Mouse (Mus musculus) left cerebral cortex, postnatal 4 days (tissue): Measurements from ENCODE around the gene Aig1. TPM values are rescaled to one million over a fixed set of nuclear protein-coding genes. Genes with fewer than 3 reads are reported as not detected.
"Not testable (repeated sequence)": the region's sequence is repeated elsewhere in the genome, so short reads cannot be mapped to it uniquely, and the experiment has no call there.

ENCODE experiments used
- DNase-seq: peaks from one replicate; pipeline ENCODE4 v3.0.0-alpha.2; 2022
- intact Hi-C: fragments of 180-260 bp; cut with DNase I; formaldehyde crosslinking; loops from one replicate; pipeline ENCODE4 v1.15.1; 2025
- total RNA-seq, 2 experiments: library from RNA; stranded (reverse); gene quantifications; 2 replicates each; pipeline ENCODE4 v1.2.3; 2021

Aig1 gene
- total RNA-seq = 10 to 100 TPM; 62.3 to 66.2 TPM

DNA sequence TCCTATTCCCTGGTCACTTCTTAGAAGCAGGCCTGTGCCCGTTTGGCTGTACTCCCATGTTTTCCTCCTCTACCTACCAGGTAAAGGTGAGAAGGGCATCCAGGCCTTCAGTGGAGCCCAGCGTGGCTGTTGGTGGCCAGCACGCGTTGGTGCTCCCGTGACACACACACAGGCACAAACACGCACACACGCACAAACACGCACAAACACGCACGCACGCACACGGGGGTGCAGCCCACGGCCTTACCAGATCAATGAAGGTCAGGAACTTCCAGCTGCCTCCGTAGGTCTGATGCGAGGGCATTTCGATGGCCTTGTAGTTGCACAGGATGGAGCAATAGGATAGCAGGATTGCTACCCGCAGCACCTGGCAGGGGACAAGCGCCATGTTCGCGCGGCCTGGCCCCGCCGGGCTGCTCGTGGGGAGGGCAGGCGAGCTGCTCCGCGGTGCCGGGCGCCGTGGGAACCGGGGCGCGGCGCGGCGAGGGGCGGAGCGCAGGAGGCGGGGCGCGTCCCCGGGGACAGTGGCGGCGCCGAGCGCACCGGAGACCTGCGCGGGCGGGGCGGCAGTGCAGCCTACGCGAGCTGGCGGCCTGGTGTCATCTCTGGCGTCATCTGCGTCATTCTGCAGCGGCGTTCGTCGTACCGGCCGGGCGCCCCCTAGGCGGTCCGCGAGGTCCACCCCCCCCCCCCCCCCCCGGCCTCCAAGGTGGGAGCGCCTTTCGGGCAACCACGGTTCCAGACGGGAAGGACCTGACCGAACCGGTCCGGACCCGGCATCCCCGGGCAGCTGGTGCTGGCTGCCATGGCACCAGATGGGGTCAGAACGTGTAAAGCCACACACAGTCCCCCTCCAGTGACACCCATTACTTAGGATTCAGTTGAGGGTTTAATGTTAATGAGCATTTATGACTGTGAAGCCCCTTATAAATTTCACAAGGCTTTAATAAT, at the start of gene Aig1:
Gene Aig1, minus strand, starts transcription at position 610 of the 951 bp plus-strand sequence.
- intact Hi-C loops = loop anchor here (5.0 to 10.0 kb wide), 2 partner anchors 94 to 304 kb away; no protein-coding TSS in a partner anchor
- peak; percentile 70 for DNase-seq

DNA sequence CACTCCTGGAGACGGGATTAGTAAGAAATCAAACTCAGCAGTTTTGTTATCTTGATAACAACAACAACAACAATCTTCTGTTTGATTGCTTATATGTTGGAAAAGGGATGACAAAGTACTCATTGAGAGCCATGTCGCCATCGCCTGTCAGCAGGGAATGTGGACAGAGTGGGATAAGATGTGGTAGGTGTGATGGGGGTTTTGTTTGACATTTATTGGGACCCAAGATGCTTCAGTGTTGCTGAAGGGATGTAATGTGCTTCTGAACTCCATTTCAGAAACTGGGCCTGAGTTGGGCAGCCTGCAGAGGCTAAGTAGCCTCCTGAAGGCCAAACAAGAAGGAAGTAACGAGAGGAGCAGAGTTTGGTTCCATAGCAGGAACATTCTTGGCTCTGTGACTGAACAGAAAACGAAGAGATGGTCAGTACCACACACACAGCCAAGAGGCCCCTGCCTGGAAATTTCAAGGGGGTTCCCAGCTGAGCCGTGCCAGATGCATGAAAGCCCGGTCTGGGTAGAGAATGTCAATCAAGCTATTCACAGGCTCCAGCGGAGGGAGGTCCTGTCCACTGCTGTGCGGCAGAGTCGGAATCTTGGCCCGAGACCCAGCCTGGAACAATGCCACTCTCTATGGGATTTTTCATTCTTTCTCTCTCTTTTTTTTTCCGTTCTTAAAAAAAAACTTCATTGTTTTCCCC, 48.0 kb upstream of the Aig1 start:
- intact Hi-C loops = no loop called here
- peak; percentile 69 for DNase-seq

DNA sequence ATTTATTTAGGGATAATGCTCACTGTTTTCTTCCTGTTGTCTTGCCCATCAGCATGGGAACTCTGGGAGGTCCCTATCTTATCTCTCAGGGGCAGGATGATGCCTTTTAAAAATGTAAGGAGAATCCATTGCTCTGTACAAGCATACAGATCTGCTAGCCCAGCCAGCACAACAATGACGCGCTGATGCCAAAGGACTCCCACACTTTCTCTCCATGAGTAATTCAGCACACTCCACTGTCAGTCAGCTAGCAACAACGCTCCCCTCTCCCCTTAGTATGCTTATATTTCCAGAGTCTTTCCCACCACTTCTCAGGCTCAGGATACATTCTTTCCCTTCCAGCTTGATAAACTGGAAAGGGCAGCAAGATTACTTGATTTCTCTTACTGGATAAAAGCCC, 46.4 kb upstream of the Aig1 start:
- intact Hi-C loops = no loop called here
- no peak for DNase-seq

DNA sequence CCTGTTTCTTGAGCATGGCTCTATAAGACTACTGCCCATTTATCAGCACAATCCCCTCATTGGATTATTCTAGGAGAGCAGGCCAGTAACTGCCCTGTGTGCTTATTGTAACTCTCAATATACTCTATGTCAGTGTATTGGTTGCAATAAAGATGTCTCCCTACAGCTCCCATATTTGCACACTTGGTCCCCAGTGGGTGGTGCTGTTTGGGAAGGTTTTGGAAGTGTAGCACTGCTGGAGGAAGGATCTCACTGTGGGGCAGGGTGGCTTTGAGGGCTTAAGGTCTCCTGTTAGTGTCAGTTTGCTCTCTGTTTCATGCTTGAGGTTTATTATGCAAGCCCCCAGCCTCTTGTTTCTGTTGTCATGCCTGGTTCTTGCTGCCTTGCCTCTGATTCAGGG, 44.9 kb upstream of the Aig1 start:
- peak; percentile 4 for DNase-seq
- intact Hi-C loops = no loop called here

DNA sequence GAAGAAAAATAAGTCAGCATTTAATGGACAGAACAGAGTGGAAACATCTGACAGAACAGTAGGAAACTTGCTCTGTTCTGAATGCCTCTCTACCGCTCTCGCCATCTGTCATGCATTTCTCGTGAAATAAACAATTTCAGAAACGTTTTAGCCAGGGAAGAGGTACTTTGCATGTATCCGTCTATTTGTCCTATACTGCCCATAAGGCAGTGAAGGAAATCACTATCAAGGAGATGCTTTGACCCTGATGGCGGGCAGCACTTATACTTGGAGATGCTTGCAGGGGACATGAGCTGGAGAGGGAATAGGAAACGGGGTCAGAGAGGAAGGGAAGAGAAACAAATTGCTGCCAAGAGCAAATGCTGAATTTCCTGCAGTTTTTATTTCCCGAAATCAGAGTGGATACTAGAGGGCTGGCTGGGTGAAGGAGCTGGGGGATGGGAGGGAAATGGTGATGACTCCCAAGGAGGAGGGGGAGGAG, 37.5 kb upstream of the Aig1 start:
- intact Hi-C loops = no loop called here
- peak; percentile 2 for DNase-seq

DNA sequence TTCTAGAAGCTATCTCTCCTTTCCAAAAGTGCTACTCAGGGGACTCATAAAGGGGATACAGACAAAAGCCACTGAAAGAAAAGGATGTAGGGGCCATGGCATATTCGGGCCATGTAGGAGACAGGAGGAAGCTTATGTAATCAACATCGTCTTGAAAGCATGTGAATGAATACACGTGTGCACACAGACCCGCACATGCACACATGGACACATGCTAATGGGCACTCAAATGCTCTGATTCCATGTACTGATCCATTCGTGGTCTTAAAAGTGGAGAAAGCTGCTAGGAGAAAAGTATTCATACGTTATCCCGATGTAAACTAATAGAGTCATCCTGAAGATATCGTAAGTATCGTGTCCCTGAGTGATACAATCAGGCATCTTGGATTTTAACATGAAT, 36.8 kb upstream of the Aig1 start:
- intact Hi-C loops = no loop called here
- no peak for DNase-seq

DNA sequence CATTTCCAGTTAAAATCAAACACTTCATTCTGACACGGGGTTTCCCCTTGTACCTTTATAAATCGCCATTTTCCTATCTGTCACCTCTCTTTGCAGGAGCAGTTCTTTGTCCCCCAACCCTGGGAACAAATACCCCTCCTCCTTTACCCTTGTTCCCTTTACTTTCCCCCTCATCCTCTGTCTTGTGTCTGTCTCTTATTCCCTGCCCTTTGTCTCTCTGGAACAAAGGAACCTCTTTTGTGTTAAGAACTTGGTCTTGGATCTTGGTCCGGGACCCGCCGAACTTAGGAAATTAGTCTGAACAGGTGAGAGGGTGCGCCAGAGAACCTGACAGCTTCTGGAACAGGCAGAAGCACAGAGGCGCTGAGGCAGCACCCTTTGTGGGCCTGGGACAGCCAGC, 24.0 kb upstream of the Aig1 start:
- intact Hi-C loops, DNase-seq: not testable (repeated sequence)

DNA sequence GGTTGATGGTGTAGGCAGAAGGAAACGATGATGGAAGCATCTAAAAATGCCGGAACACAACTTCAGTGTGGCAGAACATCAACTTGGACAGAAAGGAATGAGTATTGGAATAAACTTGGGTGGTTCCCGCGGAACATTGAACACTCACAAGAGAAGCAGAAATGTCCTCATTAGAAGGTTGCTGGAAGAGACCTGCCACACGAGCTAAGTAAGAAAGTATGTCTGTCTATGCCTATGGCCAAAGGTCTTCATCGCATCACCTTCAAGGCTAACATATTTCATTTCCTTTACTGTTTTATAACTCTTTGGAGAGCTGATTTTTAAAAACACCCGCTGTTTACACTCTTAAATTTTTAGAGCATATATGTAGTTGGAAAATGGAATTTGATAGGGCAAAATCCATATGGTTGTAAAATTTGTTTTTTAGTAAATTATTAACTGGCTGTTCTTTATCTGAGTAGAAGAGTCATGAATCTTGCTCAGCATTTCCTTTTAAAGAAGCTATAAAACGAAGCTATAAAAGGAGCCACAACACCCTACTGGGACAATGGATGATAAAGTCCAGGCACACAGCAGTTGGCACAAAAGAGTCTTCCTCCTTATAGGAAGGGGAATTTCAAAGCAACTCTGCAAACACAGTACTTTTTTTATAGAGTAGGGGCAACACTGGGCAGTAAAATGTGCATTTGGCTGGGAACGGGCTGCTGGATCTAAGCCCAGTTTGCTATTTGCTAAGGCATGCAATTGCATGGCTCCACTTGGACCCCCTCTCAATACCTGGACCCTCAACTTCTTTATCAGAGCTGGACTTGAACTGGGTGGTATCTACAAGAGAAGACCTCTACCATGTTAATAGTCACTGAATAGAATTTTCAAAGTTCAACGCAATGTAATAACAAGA, 14.4 kb upstream of the Aig1 start:
- intact Hi-C loops = no loop called here
- peak; percentile 28 for DNase-seq

DNA sequence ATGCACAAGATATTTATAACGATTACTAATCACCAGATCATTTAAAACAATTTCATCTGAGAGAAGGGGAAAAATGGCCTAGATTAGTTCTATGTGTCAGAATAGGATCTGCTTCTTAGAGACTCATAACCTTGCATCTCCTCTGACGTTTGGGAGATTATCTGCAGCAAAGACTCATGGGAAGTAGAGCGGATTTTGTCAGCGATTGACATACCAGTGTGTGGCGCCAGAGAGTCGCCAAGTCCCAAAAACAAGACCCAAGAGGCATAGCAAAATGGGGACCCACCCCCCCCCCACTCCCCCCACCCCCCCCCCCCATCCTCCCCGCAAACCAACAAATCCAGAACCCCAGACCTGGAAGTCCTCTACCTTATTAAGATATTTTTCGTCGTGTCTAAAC, 13.7 kb upstream of the Aig1 start:
- intact Hi-C loops = no loop called here
- DNase-seq = peak; percentile 7

DNA sequence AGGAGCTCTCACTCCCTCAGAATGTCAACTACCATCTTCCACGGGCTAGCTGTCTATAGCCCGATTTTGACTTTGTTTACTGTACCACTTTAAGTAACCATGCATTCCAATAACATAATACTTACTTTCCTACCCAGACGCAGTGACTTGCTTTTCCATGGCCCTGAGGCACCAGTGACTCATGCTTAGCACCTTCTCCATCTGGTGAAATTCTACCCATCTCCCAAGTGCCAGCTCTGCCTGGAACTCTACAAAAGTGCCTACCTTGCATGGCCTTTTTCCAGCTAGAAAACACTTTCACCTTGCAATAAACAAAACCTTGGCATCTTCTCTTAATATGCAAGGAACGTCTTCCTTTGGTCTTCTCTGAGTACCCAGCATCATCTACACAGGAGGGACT, 9.9 kb upstream of the Aig1 start:
- intact Hi-C loops = no loop called here
- DNase-seq = no peak

DNA sequence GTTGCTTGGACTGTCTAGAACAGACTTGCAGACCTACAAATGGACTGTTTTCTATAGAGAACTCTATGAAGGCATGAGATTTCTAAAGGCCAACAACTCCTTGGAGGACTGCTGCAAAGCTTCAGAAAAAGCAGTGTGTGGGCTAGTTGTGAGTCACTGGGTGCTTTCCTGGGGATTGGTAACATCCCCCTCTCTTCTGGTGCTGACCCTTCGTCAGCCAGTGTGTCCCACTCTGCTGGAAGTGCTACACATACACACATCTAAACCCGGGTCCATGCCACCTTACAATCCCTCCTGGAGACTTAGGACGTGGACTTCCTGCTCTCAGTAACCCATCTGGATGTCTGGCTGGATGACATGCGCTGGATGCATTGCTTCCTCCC, 6.2 kb upstream of the Aig1 start:
- no peak for DNase-seq
- intact Hi-C loops = no loop called here

DNA sequence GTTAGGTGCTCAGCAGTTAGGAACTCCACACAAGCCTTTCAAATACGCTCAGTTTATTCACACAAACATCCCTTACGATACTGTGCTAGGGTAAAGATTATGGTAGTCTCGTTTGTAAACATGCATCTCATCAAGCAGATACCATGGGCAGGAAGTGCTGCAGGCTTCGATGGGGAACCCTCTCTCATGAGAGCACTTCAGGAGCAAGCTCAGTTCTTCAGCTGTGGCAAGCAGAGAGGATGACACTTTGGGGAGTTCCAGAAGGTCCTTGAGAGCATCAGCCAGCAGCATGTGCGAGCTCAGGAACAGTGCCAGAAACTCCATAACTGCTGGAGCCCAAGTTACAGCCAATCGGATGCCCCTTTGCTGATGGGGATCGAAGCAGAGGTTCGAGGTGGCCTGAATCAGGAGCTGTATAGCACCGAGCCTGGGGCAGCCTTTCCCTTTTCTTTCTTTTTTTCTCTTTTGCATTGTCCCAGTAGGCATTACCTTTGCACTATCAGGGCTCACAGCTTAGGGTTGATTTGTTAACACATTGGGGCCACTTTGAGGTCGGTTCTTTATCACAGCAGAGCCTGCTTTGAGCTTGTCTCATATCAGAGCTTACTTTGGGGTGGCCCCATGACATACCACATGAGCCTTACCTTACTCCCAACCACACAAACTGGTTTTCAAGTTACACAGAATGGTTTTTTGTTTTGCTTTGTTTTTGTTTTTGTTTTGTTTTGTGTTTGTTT, 5.7 kb upstream of the Aig1 start:
- DNase-seq = peak; percentile 29
- intact Hi-C loops = no loop called here

DNA sequence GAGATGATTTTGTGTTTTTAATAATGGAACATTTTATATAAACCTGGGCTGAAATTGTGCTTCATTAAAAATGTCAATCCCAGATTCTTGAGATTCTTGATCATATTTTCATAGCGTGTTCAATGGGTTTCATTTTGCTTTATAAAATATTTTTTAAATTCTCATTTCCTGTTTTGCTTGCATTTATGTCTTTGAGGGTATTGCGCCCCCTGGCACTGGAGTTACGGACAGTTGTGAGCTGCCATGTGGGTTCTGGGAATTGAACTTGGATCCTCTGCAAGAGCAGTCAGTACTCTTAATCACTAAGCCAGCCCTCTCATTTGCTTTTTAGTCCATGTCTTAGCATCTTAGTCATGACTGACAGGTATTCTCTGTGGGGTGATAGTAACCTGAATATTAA, 1.8 kb upstream of the Aig1 start:
- no peak for DNase-seq
- intact Hi-C loops = no loop called here

DNA sequence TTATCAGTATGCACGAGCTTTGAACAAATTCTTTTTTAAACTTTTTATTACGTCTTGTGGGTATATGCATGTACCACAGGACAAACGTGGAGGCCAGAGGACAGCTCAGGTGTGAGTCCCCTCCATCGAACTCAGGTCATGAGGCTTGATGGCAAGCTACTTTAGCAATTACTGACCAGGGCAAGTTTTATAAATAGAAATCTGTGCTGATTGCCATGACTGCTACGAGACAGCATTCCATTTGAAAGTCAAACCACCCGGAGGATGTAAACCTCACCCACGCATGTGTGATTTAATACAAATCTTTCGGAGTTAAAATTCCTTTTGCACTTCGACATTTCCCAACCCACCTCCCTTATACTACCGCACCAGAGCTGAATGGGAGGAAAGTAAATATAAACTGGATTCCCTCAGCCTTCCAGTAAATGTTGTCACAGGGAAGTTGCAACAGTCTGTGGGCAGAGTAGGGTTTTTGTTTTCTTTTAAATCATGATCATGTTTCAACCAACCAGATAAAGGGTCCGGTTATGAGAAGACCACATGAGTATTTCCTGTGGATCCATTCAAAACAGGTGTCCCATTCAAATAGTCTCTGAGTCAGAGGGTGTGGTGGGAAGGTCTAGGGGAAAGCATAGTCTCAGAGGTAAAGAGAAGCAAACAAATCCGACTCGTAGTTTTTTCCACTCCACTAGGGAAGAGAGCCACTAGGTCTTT, 699 bp upstream of the Aig1 start:
- intact Hi-C loops = loop anchor here (5.0 to 10.0 kb wide), 2 partner anchors 93 to 305 kb away; no protein-coding TSS in a partner anchor
- no peak for DNase-seq

DNA sequence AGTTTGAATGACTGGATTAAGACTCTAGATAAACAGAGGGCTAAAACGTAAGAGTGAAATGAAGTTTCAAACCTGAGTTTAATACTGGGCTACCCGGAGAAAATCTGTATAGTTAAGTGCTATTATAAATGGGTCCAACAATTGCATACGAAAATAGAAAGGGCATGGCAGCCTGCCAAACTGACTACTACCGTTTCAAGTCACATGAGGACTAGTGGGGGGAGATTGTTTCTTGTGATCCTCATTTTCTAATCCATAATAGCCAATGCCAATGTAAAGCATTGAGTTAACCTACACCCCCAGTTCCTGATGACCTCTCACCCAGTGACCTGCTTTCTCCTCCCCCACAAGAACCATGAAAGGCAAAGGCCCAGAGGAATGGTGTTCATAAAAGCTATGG, 2.4 kb downstream of the Aig1 start:
- peak; percentile 9 for DNase-seq

DNA sequence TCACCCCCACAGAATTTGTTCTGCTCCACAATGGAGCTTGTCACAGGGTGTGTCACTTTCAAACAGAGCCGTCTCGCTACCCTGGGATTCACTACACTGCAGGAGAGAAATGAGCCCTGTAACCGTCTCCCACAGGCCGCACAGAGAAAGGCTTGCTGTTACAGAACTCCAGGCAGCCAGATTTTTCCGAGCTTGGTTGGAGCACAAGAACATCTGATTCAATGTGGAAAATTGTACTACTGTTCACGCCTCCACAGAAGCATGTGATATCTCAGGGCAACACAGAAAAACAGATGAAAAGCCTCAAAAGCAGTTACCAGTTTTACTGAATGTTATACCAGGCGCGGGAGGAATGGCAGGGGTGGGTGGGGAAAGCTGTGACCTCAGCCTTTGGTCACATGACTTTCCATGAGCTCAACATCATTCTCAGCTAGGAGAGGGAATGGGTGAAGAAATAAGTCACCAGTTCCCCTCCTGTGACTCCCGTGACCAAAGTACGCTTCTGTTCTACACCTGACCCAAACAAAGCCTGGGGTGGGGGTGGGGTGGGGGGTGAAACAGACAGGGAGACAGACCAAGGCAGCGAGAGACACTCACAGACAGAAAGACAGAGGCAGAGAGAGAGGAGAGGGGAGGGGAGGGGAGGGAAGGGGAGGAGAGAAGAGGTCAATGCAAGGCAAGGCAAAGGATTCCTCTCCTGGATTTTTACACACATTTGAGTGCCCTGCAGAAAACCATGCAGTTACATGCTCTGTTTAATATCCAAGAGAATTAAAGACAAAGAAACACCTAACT, 7.5 kb downstream of the Aig1 start:
- intact Hi-C loops = loop anchor here (10.0 kb wide), 1 partner anchor 297 kb away; no protein-coding TSS in a partner anchor
- DNase-seq = peak; percentile 24

More for the DNA sequence above, 2.4 kb downstream of the Aig1 start:
- intact Hi-C loops = loop anchor here (5.0 to 10.0 kb wide), 2 partner anchors 96 to 302 kb away; no protein-coding TSS in a partner anchor

DNA sequence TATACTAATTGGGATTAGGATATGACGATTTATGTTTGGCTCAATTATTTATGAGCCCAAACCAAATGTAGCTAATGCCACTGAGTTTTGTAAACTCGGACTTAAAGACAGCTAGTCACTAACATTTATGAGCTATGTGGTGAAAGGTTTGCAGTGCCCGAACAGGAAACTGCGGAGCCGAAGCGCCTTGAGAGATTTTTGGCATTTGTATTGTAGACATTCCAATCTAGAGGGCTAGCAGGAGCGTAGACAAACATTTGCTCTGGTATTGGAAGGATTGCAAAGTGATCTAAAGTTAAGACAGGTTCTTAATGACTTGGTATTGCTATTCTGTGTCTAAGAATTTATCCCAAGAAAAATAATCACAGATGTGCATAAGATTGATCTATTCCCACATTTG, 12.3 kb downstream of the Aig1 start:
- no peak for DNase-seq
- intact Hi-C loops = no loop called here

DNA sequence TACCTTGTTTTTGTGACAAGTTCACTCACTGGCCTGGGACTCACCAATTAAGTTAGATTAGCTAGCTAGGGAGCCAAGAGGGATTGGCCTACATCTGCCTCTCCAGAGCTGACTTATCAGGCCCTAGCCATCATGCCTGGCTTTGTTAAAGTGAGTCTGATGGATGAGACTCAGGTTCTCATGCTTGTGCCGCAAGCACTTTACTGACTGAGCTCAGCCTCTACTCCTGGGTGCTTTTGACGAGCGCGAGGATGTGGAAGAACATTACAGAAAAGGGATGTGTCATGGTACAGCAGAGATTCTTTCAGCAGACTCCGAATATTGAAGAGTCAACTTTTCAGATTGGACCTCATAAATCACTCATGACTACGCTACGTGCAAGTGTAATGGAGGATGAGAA, 12.8 kb downstream of the Aig1 start:
- intact Hi-C loops = no loop called here
- DNase-seq = no peak
